Mouse (Mus musculus) liver, adult 2 months (tissue): ENCODE data around the gene Hspa1l.
"Not testable (repeated sequence)": the region's sequence is repeated elsewhere in the genome, so short reads cannot be mapped to it uniquely, and the experiment has no call there.

ENCODE experiments used
- CTCF ChIP-seq: fragments of 200-500 bp; IDR thresholded peaks from 2 replicates; pipeline ENCODE4 v1.5.1; 2011; ENCODE audit warnings: low read depth, low read length, control low read depth
- POLR2A ChIP-seq: fragments of 200-500 bp; IDR thresholded peaks from 2 replicates; pipeline ENCODE4 v1.6.1; 2011; ENCODE audit warnings: low read length, control low read depth; ENCODE audit not compliant: insufficient read depth; ENCODE audit errors: extremely low read depth

GRCm38 (mm10) chr17:34972069-34972749, at the start of gene Hspa1l, which contains the start of gene Hspa1a:
- TF ChIP-seq CTCF: not testable (repeated sequence)
- TF ChIP-seq POLR2A: 0 out of 2 replicates have a peak, but pooled peaks have one; percentile 30
